Mouse (Mus musculus) CD4-positive, CD25-positive, alpha-beta regulatory T cell (primary cell): ENCODE data around the gene Nek8. TPM values are rescaled to one million over a fixed set of nuclear protein-coding genes. Genes with fewer than 3 reads are reported as not detected.

Experiments used
- polyA plus RNA-seq: library from polyadenylated mRNA; unstranded; fragments of 100-300 nt; shearing (Covaris generic); gene quantifications from one replicate; pipeline ENCODE4 v1.2.1, GENCODE M21; 2017

Gene Nek8
- 14.4 TPM for polyA plus RNA-seq

DNA sequence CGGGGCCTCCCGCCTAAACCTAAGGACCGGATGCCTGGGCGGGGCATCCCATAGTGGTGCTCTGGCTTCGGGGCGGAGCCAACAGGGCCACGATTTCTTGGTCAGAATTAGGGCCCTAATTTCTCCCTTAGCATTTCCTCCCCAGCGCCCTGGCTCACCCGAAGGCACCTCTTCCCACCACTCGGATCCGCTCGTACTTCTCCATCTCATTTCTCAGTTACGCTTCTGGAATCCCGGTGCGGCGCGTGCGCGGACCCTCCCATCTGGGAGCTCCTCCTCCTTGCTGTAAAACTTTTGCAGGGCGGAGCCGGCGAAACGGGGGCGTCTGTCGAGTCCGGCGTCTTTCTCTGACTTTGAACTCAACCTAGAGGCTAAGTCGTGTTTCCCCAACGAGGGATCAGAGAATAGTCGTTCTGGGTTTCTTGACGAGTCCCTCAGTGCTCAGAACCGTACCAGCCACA lies at the start of gene Nek8, which contains the start of gene Tlcd1:
Nek8 (minus strand) TSS at position 274 of the 461 bp plus-strand sequence.
Tlcd1 (plus strand) TSS at position 310 of the 461 bp plus-strand sequence.

GRCm38 (mm10) chr11:78193113-78193512 lies 16.6 kb upstream of the Nek8 start, which contains the start of gene Proca1:
TSS of gene Proca1 (plus strand) at chr11:78193392.

DNA sequence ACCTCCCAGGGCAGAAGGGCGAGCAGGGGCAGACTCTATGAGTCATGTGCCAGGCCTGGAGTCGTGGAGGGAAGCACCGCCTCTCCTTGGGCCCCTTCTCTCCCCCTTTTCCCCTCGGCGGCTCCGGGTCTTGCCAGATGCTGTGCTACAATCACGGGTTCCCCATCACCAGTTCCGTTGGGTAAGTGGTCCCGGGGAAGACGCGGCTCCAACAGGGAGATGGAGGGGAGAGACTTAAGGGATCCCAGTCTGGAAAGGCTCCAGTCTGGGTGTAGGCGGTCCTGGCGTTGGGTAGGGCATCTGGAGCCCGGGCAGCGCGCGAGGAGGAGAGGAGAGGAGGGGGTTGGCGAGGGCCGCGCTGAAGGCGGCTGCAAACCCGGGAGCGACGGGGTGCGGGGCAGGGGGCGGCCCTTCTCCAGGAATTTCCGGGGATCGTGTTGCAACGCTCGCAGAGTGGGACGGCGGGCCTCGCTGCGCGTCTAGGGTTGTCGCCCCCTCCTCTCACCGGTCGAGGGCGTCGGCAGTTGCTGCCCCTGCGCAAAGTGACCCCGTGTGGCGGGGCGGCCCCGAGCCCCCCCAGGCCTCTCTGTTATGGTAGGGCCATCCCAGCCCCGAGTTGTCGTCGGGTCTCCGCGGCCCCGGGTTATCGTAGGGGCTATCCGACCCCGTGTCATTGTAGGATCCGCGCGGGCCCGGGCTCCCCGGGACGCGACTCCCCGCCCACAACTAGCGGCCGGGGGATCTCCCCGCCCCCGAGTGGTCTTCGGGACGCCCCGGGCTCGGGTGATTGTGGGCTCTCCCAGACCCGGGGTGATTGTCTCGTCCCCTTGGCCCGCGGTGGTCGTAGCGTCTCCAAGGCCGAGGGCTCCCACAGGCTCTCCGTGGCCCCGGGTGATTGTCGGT lies 12.1 kb upstream of the Nek8 start, which contains the start of gene Rab34:
Rab34 (plus strand) TSS at position 100 of the 903 bp plus-strand sequence.

DNA sequence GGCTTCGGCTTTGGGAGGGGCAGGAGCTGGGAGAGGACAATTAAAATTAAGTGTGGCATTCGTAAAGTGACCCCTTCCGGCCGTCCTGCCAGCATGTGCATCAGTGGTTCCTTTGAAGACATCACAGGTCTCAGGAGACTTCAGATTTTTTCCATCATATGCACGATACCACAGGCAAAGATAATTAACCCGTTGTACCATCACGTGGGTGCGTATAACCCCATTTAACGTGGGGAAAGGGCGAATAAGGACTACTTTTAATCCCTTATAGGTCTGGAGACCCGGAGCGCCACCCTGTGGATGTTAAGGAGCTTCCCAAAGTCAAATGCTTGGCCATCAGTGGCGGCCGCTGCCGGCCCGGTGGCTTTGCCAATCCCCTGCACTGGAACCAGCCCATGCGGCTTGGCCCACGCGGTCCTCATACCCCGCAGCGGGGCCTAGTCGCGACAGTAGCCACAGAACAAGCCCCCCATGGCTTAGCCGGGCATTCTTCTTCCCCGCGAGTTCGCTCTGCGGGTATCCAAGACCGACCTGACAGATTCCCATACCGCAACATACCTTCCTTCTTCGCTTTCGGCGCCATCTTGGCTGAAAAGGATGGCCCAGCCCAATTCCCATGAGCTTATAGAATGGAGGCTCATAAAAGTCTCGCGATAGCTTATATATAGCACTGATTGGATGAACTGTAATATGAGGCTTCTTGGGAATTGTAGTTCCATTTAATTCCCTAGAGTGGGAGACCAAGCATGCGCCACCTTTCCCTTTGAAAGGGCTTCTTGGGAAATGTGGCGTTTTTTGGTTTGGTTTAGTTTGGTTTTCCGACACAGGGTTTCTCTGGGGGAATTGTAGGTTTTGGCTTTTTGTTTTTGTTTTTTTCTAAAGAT lies 6.7 kb upstream of the Nek8 start, which contains the start of gene Rpl23a:
Rpl23a (minus strand) TSS at position 624 of the 884 bp plus-strand sequence.

GRCm38 (mm10) chr11:78164924-78165760 lies 11.3 kb downstream of the Nek8 start, which contains the start of gene Traf4:
TSS of gene Traf4 (minus strand) at chr11:78165589.

Other genes with a start within 250 kb of the Nek8 start
- not detected for gene Sez6, start 245.9 kb downstream of the Nek8 start, polyA plus RNA-seq
- gene Phf12, start 193.9 kb downstream of the Nek8 start, polyA plus RNA-seq = 55.7 TPM
- 4.3 TPM for gene Dhrs13, start 144.4 kb downstream of the Nek8 start, polyA plus RNA-seq
- gene Flot2, start 138.7 kb downstream of the Nek8 start, polyA plus RNA-seq = 48.0 TPM
- 35.7 TPM for gene Eral1, start 96.3 kb downstream of the Nek8 start, polyA plus RNA-seq
- 19.3 TPM for gene Fam222b, start 82.0 kb downstream of the Nek8 start, polyA plus RNA-seq
- 50.3 TPM for gene Traf4, start 11.1 kb downstream of the Nek8 start, polyA plus RNA-seq
- gene Tlcd1, start within 50 bp of the Nek8 start, polyA plus RNA-seq = 3.9 TPM
- gene Rpl23a, start 6.9 kb upstream of the Nek8 start, polyA plus RNA-seq = 1,420 TPM
- 0.47 TPM for gene Rab34, start 11.8 kb upstream of the Nek8 start, polyA plus RNA-seq
- gene Proca1, start 16.7 kb upstream of the Nek8 start, polyA plus RNA-seq = 0.18 TPM
- 72.6 TPM for gene Sdf2, start 69.1 kb upstream of the Nek8 start, polyA plus RNA-seq
- 38.4 TPM for gene Supt6, start 69.3 kb upstream of the Nek8 start, polyA plus RNA-seq
- gene 2610507B11Rik, start 85.1 kb upstream of the Nek8 start, polyA plus RNA-seq = 81.4 TPM
- gene BC030499, start 114.2 kb upstream of the Nek8 start, polyA plus RNA-seq = 0.38 TPM
- 1.9 TPM for gene Spag5, start 124.9 kb upstream of the Nek8 start, polyA plus RNA-seq
- 5.9 TPM for gene Aldoc, start 146.3 kb upstream of the Nek8 start, polyA plus RNA-seq
- gene Pigs, start 151.7 kb upstream of the Nek8 start, polyA plus RNA-seq = 114 TPM
- gene Unc119, start 166.8 kb upstream of the Nek8 start, polyA plus RNA-seq = 59.7 TPM
- not detected for gene Foxn1, start 209.9 kb upstream of the Nek8 start, polyA plus RNA-seq
- not detected for gene Slc13a2, start 245.5 kb upstream of the Nek8 start, polyA plus RNA-seq